Mouse (Mus musculus): Measurements from ENCODE around the gene Gm13084.
"Not testable (repeated sequence)": the region's sequence is repeated elsewhere in the genome, so short reads cannot be mapped to it uniquely, and the experiment has no call there.

Gm13084 gene

DNA sequence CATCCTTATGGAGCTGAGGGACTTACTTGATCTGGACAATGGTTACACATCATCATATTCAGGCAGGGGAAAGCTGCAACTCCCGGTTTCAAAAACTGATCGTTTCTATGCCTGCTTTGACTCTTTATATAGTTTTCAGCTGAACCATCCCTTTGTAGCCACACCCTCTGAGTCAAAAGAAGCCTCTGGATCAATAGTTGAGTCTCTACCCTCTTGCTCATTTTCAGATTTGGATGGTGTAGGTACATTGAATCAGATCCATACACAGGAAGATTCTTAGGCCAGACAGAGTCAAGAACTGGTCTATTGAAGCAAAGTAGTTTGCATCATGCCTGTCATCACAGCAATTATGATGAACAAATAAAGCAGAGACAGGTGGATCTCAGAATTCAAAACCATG lies at the start of gene Gm13084:
Gm13084 (minus strand) TSS at position 101 of the 400 bp plus-strand sequence.
- no peak for DNase-seq (ENCODE audit: low spot score in 2 of 2)

DNA sequence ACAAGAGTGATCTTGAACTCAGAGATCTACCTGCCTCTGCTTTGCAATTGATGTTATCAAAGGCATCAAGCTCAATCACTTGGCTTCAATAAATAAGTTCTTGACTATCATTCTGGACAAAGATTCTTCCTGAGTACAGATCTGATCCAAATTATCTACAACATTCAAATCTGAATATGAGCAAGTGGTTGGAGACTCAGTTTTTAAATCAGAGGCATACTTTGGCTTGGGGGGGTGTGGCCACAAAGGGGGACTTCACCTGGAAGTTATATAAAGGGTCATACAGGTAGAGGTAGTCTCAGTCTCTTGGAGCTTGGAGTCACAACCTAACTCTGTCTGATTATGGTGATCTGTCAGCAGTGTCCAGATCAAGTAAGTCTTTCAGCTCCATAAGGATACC lies 30.3 kb upstream of the Gm13084 start, which contains the start of gene Gm13103:
Gm13103 (plus strand) TSS at position 301 of the 400 bp plus-strand sequence.
- not testable (repeated sequence) for DNase-seq (ENCODE audit: low spot score in 2 of 2)

DNA sequence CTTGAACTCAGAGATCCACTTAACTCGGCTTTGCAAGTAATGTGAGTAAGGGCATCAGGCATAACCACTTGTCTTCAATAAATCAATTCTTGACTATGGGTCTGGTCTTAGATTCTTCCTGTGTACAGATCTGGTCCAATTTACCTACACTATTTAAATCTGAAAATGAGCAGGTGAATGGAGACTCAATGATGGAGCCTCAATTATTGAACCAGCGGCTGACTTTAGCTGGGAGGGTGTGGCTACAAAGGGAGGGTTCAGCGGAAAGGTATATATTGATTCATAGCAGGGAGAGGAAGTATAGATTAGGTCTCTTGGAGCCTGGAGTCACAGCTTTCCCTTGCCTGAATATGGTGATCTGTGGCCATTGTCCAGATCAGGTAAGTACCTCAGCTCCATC lies 26.8 kb downstream of the Gm13084 start, which contains the start of gene Gm13023:
Gm13023 (plus strand) TSS at position 301 of the 400 bp plus-strand sequence.
- DNase-seq (ENCODE audit: low spot score in 2 of 2): not testable (repeated sequence)

Measured in spleen, postnatal 36 days (tissue).